Mouse (Mus musculus) erythroblast, adult 5-6 weeks (primary cell): ENCODE results near the gene Spry1. TPM values are rescaled to one million over a fixed set of nuclear protein-coding genes. Genes with fewer than 3 reads are reported as not detected.
A peak's percentile ranks its signal among the peaks of the same experiment; 100 is the strongest.
"Not testable (repeated sequence)": the region's sequence is repeated elsewhere in the genome, so short reads cannot be mapped to it uniquely, and the experiment has no call there.

ENCODE experiments used
- ATAC-seq: replicated peaks from 2 replicates; pipeline ENCODE4 v1.8.0; 2016; ENCODE audit warnings: moderate number of reproducible peaks, mild to moderate bottlenecking, moderate TSS enrichment, inconsistent platforms; ENCODE audit not compliant: poor library complexity, low FRiP score, severe bottlenecking
- total RNA-seq, 2 experiments: library from RNA; stranded (forward) in 1 of 2; stranded (reverse) in 1 of 2; fragments of 150-400 nt in 1 of 2; fragments of 200-764, 138-1000 nt in 1 of 2; gene quantifications; 2 replicates each; pipeline versions ENCODE4 v1.2.3 to v1.2.4; 2015 to 2017; ENCODE audit warnings: low replicate concordance in 2 of 2

The Spry1 gene
- 2.3 TPM in 1 of 2 replicates, not detected in the other for total RNA-seq (2015; ENCODE audit: low replicate concordance)
- 0.26 TPM in 1 of 2 replicates, not detected in the other for total RNA-seq (2017; ENCODE audit: low replicate concordance)

- peak; percentile 74 for ATAC-seq
Observed at GRCm38 (mm10) chr3:37639690-37640089, at the start of gene Spry1. Spry1 (plus strand) TSS chr3:37639947.

GRCm38 (mm10) chr3:37595721-37596120, 44.0 kb upstream of the Spry1 start:
- no peak for ATAC-seq

- ATAC-seq = no peak
Observed at GRCm38 (mm10) chr3:37596519-37596918, 43.2 kb upstream of the Spry1 start.

GRCm38 (mm10) chr3:37597200-37597599, 42.5 kb upstream of the Spry1 start:
- no peak for ATAC-seq

GRCm38 (mm10) chr3:37599641-37600040, 40.1 kb upstream of the Spry1 start:
- ATAC-seq = not testable (repeated sequence)

- no peak for ATAC-seq
Observed at GRCm38 (mm10) chr3:37602356-37602755, 37.4 kb upstream of the Spry1 start.

- no peak for ATAC-seq
Observed at GRCm38 (mm10) chr3:37602890-37603289, 36.9 kb upstream of the Spry1 start.

GRCm38 (mm10) chr3:37603541-37603940, 36.2 kb upstream of the Spry1 start:
- no peak for ATAC-seq

- ATAC-seq = no peak
Observed at GRCm38 (mm10) chr3:37604976-37605875, 34.5 kb upstream of the Spry1 start.

- ATAC-seq = no peak
Observed at GRCm38 (mm10) chr3:37605876-37606238, 33.9 kb upstream of the Spry1 start.

- no peak for ATAC-seq
Observed at GRCm38 (mm10) chr3:37608926-37609325, 30.8 kb upstream of the Spry1 start.

- ATAC-seq = no peak
Observed at GRCm38 (mm10) chr3:37610670-37611069, 29.1 kb upstream of the Spry1 start.

GRCm38 (mm10) chr3:37613722-37614121, 26.0 kb upstream of the Spry1 start:
- no peak for ATAC-seq

GRCm38 (mm10) chr3:37614878-37615650, 24.7 kb upstream of the Spry1 start:
- ATAC-seq = no peak

GRCm38 (mm10) chr3:37616586-37617547, 22.9 kb upstream of the Spry1 start:
- ATAC-seq = no peak

GRCm38 (mm10) chr3:37632246-37632645, 7.5 kb upstream of the Spry1 start:
- ATAC-seq = no peak

- ATAC-seq = no peak
Observed at GRCm38 (mm10) chr3:37632751-37633150, 7.0 kb upstream of the Spry1 start.

GRCm38 (mm10) chr3:37634648-37635047, 5.1 kb upstream of the Spry1 start:
- ATAC-seq = no peak

- ATAC-seq = no peak
Observed at GRCm38 (mm10) chr3:37636921-37637320, 2.8 kb upstream of the Spry1 start.
